Mouse (Mus musculus) layer of hippocampus, postnatal 14 days (tissue): Measurements from ENCODE around the gene Rps16. TPM values are rescaled to one million over a fixed set of nuclear protein-coding genes. Genes with fewer than 3 reads are reported as not detected.

Source experiments
- DNase-seq, 2 experiments: peaks; one replicate each; pipeline ENCODE4 v3.0.0; 2021 to 2022; ENCODE audit warnings: low spot score in 2 of 2, mixed read lengths in 1 of 2
- total RNA-seq, 2 experiments: library from RNA; stranded (reverse); gene quantifications; 2 replicates each; pipeline ENCODE4 v1.2.3; 2021

Gene Rps16
- total RNA-seq, 2 experiments from 2014 or later: 464 to 499 TPM

- peak; percentile 71 to 90 for DNase-seq
These were observed 22.7 kb downstream of the Rps16 start for GRCm38 (mm10) chr7:28373131-28373581.

GRCm38 (mm10) chr7:28373891-28374495 is 23.5 kb downstream of the Rps16 start:
- no peak for DNase-seq

GRCm38 (mm10) chr7:28374647-28375046 is 24.2 kb downstream of the Rps16 start:
- DNase-seq: no peak

GRCm38 (mm10) chr7:28375176-28375921 is 24.9 kb downstream of the Rps16 start:
- peak in 1 of 2 experiments; percentile 78 for DNase-seq

GRCm38 (mm10) chr7:28376011-28376771 is 25.7 kb downstream of the Rps16 start:
- no peak for DNase-seq

GRCm38 (mm10) chr7:28377190-28378065 is 27.0 kb downstream of the Rps16 start:
- no peak for DNase-seq

GRCm38 (mm10) chr7:28378066-28378690 is 27.7 kb downstream of the Rps16 start:
- DNase-seq: no peak

GRCm38 (mm10) chr7:28378769-28379651 is 28.6 kb downstream of the Rps16 start:
- peak; percentile 81 to 83 for DNase-seq

- DNase-seq: no peak
These were observed 30.0 kb downstream of the Rps16 start, which contains the start of gene Zfp36 for GRCm38 (mm10) chr7:28380237-28381016. Gene Zfp36 (minus strand): TSS chr7:28380253.

GRCm38 (mm10) chr7:28381017-28381790 is 30.8 kb downstream of the Rps16 start:
- no peak for DNase-seq

- peak in 1 of 2 experiments; percentile 29 for DNase-seq
These were observed 31.5 kb downstream of the Rps16 start for GRCm38 (mm10) chr7:28381938-28382337.

GRCm38 (mm10) chr7:28382347-28382951 is 32.0 kb downstream of the Rps16 start:
- DNase-seq: no peak

- peak in 1 of 2 experiments; percentile 65 for DNase-seq
These were observed 32.5 kb downstream of the Rps16 start for GRCm38 (mm10) chr7:28382981-28383396.

- no peak for DNase-seq
These were observed 33.2 kb downstream of the Rps16 start for GRCm38 (mm10) chr7:28383606-28384005.

GRCm38 (mm10) chr7:28384162-28384561 is 33.7 kb downstream of the Rps16 start:
- DNase-seq: no peak

GRCm38 (mm10) chr7:28385196-28385595 is 34.7 kb downstream of the Rps16 start:
- DNase-seq: no peak

- DNase-seq: no peak
These were observed 35.6 kb downstream of the Rps16 start for GRCm38 (mm10) chr7:28386007-28386406.
